Mouse (Mus musculus) bone marrow, adult 2 months (tissue): Measurements from ENCODE around the gene Gm21860.

ENCODE experiments used
- CTCF ChIP-seq: fragments of 200-500 bp; IDR thresholded peaks from 2 replicates; pipeline ENCODE4 v1.5.1; 2011; ENCODE audit warnings: low read length, control low read depth; ENCODE audit not compliant: control insufficient read depth, insufficient read depth
- POLR2A ChIP-seq: fragments of 200-500 bp; IDR thresholded peaks from 2 replicates; pipeline ENCODE4 v1.6.1; 2011; ENCODE audit warnings: low read depth, mild to moderate bottlenecking, control low read depth, low read length, borderline replicate concordance; ENCODE audit not compliant: control insufficient read depth

DNA sequence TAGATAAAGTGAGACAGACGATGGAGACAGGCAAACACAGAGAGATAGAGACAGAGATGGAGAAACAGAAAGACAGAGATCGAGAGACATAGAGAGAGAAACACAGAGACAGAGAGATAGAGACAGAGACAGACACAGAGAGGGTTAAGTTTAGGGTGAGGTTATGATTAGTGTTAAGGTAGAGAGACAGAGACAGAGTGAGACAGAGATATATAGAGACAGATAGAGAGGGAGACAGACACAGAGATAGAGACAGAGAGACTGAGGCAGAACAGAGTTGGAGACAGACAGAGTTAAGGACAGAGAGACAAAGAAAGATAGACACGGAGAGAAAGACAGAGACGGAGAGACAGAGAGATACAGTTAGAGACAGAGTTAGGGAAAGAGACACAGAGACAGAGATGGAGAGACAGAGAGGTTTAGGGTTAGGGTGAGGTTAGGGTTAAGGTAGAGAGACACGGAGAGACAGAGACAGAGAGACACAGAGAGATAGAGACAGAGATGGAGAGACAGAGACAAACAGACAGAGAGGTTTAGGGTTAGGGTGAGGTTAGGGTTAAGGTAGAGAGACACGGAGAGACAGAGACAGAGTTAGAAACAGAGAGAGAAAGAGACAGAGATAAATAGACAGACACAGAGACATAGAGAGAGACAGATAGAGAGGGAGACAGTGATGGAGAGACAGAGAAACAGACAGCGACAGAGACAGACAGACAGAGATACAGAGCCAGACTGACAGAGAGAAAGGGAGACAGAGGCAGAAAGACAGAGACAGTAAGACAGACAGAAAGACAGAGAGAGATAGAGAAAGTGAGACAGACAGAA, 16.8 kb downstream of the Gm21860 start:
- no peak for TF ChIP-seq POLR2A
- TF ChIP-seq CTCF: no peak
